Mouse (Mus musculus) forebrain, embryonic 16.5 days (tissue): ENCODE measurements at regions not wholly inside any gene's neighbourhood (a gene's known extent, or its start where the extent isn't known, plus 50 kb on each side); places are given as distances from the start of the nearest gene placed in this dataset.

Experiments
- ATAC-seq: fragments of 200-750 bp; cut with Nextera tagmentation; 2 replicates; pipeline ENCODE4 v1.8.0; 2017; ENCODE audit warnings: mild to moderate bottlenecking, moderate library complexity
- H3K27ac ChIP-seq: fragments of 300-500 bp; sonication (generic); 2 replicates; pipeline ENCODE4 v1.5.1; 2014; ENCODE audit warnings: low read length, control low read depth
- H3K27me3 ChIP-seq: fragments of 300-500 bp; sonication (generic); replicated peaks from 2 replicates; pipeline ENCODE4 v1.6.1; 2014; ENCODE audit warnings: low read length; ENCODE audit not compliant: control insufficient read depth, insufficient read depth
- H3K36me3 ChIP-seq: fragments of 300-500 bp; sonication (generic); 2 replicates; pipeline ENCODE4 v1.6.1; 2014; ENCODE audit not compliant: control insufficient read depth, insufficient read depth
- H3K4me1 ChIP-seq: fragments of 300-500 bp; sonication (generic); replicated peaks from 2 replicates; pipeline ENCODE4 v1.6.1; 2014; ENCODE audit warnings: low read length; ENCODE audit not compliant: control insufficient read depth, insufficient read depth
- H3K4me2 ChIP-seq: fragments of 300-500 bp; sonication (generic); 2 replicates; pipeline ENCODE4 v1.6.1; 2014; ENCODE audit warnings: mild to moderate bottlenecking, low read length, control low read depth
- H3K4me3 ChIP-seq: fragments of 300-500 bp; sonication (generic); replicated peaks from 2 replicates; pipeline ENCODE4 v1.5.1; 2014; ENCODE audit warnings: mild to moderate bottlenecking, low read length, control low read depth
- H3K9ac ChIP-seq: fragments of 300-500 bp; sonication (generic); replicated peaks from 2 replicates; pipeline ENCODE4 v1.6.1; 2014; ENCODE audit warnings: low read depth, low read length, control low read depth
- H3K9me3 ChIP-seq: fragments of 300-500 bp; sonication (generic); 2 replicates; pipeline ENCODE4 v1.6.1; 2016; ENCODE audit warnings: low read length; ENCODE audit not compliant: control insufficient read depth
- WGBS: fragments of 180-500 bp; shearing (Covaris S2); extraction: QIAGEN DNeasy Blood & Tissue Kit; methylation state at CpG from one replicate; pipeline ENCODE4 v1.1.7; 2014; 5-methylcytosine and 5-hydroxymethylcytosine counted together

DNA sequence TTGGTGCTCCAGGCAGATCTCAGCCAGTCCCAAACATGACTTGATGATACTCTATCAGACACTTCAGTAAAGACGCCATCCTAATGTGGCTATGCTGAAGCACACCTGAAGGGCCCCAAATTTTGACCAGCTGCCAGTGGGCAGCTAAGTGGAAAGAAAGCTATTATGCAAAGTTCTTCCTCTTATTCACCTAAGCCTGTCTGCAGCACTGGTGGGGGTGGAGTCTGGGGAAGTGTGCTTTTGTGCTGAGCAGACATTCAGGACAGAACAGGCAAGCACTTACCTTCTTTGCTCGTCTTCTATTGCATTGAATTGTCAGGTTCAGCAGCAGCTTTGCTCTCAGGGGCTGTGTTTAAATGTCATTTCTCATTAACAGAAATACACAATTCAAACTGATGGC lies 200.7 kb downstream of the Pla2g4a start:
- H3K4me2 ChIP-seq, result no peak overlapping the region
- no peaks in the 10 kb centered on the region for H3K9me3 ChIP-seq
- no peak overlapping the region for H3K4me3 ChIP-seq
- H3K9ac ChIP-seq, result no peak overlapping the region
- no peak for ATAC-seq
- no peaks in the 10 kb centered on the region for H3K36me3 ChIP-seq
- 54% methylated on average over 2 of the region's 2 CpGs for WGBS
- no peak overlapping the region for H3K27ac ChIP-seq
- H3K27me3 ChIP-seq, result no peaks in the 10 kb centered on the region
- H3K4me1 ChIP-seq, result no peaks in the 10 kb centered on the region

DNA sequence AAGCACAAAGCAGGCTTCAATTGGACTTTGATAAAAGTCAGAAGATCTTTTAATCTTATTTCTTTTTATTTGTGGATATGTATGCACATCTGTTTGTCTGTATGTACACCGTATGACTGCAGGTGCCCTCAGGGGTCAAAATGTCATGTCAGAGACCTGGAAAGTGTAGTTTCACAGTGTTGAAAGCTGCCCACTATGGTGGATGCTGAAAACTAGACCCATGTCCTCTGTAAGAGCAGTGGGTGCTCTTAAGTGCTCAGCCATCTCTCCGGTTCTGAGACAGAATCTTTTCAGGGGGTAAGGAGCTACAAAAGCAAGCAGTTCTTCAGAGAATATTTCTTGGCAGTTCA lies 202.3 kb downstream of the Pla2g4a start:
- Histone ChIP-seq H3K27ac (no peak overlapping the region), H3K36me3 (no peaks in the 10 kb centered on the region), H3K4me3 (no peak overlapping the region), H3K4me1 (no peaks in the 10 kb centered on the region), H3K9ac (no peak overlapping the region), H3K4me2 (no peak overlapping the region), H3K9me3 (no peaks in the 10 kb centered on the region), H3K27me3 (no peaks in the 10 kb centered on the region)
- WGBS, result 94% methylated on average over 2 of the region's 2 CpGs
- ATAC-seq, result no peak

DNA sequence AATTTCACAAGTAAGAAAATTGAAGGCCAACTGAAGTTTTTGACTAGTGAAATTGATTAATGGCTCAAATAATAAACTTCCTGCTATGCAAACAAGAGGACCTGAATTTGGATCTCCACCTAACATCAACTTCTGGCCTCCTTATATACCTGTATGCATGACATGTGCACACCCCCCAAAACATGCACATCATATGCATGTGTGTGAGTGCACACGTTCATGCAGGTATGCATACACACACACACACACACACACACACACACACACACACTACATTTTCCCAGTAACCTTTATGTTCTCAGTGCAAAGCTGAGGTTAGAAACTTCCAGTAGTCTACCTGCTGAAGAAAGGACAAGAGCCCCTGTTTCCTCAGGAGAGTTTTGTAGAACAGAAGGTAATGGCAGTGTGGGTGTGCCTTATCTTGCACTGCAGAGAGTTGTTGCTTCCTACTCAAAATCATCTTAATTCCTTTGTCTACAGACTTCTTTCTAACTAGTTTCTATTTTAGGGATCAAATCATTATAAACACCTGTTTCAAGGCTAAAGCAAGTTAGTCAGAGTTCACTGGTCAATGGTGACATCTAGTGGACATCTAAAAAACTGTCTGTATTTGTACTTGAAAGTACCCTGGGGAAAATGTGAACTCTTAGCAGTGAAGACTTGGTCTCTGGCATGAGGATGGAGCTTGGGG lies 202.9 kb downstream of the Pla2g4a start:
- H3K4me2 ChIP-seq, result no peak overlapping the region
- no peak overlapping the region for H3K27ac ChIP-seq
- no peak overlapping the region for H3K9ac ChIP-seq
- H3K9me3 ChIP-seq, result no peaks in the 10 kb centered on the region
- WGBS, result 94% methylated on average over 1 of the region's 1 CpGs
- no peak overlapping the region for H3K4me3 ChIP-seq
- no peaks in the 10 kb centered on the region for H3K36me3 ChIP-seq
- H3K27me3 ChIP-seq, result no peaks in the 10 kb centered on the region
- peak; percentile 73; the same call in 1 of the 2 replicates for ATAC-seq
- no peaks in the 10 kb centered on the region for H3K4me1 ChIP-seq

DNA sequence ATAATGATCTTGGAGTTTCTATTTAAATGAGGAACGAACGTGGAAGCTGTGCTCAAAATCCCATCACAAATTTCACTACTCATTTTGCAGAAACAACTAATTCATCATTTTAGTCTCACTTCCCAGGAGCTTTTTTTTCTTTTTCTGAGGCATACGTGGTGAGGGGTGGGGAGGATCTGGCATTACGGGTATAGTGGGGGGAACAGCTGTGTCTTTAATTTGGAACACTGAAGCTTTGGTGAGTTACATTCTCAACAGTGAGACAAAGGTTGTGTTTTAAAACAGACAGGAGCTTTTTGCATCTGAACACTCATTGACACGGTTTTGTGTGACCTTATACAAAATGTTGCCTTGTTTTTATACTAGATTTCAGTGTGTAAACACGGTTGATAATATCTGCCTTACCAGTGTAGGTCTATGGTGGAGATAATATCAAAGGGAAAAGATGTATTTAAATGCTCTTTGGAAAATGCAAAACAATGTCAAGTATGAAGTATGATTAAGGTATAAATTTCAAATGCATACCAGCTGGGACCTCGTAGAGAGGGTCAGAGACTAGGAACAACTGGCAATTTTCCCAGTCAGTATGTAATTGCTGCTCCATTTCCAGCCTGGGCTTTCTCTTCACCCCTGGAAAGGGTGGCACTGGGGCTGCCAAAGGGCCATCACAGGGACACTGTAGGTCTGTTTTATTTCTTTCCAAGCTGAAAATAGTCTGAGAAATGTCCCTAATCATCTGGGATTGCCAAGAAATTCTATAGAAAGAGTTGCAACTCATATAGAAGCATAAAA lies 207.6 kb downstream of the Pla2g4a start:
- WGBS, result 47% methylated on average over 7 of the region's 7 CpGs
- no peak overlapping the region for H3K9ac ChIP-seq
- peak; percentile 45; the same call in 1 of the 2 replicates for ATAC-seq
- H3K4me2 ChIP-seq, result no peak overlapping the region
- H3K4me3 ChIP-seq, result no peak overlapping the region
- H3K27ac ChIP-seq, result no peak overlapping the region
- H3K27me3 ChIP-seq, result no peaks in the 10 kb centered on the region
- H3K36me3 ChIP-seq, result no peaks in the 10 kb centered on the region
- no peaks in the 10 kb centered on the region for H3K4me1 ChIP-seq
- H3K9me3 ChIP-seq, result no peaks in the 10 kb centered on the region

DNA sequence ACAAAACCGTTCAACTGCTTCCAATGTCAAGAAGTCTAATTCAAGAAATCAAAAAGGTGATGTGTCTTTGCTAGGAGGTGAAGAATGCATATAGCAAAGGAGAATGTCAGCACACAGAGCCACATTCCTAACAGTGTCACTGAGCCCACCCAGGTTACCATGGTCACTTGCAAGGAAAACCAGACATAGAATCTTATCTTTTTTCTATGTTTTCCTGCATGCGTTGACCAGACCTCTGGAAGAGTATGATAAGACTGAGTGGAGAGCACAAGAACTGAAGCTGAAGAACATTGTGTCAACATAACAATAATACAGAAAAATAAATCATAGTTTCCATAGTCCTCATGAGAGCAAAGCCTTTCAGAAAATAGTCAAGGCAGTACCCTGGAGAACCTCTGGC lies 211.7 kb downstream of the Pla2g4a start:
- H3K4me3 ChIP-seq, result no peak overlapping the region
- no peak for ATAC-seq
- H3K4me2 ChIP-seq, result no peak overlapping the region
- no peak overlapping the region for H3K9ac ChIP-seq
- H3K9me3 ChIP-seq, result no peaks in the 10 kb centered on the region
- no peaks in the 10 kb centered on the region for H3K27me3 ChIP-seq
- 81% methylated on average over 2 of the region's 2 CpGs for WGBS
- H3K27ac ChIP-seq, result no peak overlapping the region
- H3K36me3 ChIP-seq, result no peaks in the 10 kb centered on the region
- H3K4me1 ChIP-seq, result no peaks in the 10 kb centered on the region

DNA sequence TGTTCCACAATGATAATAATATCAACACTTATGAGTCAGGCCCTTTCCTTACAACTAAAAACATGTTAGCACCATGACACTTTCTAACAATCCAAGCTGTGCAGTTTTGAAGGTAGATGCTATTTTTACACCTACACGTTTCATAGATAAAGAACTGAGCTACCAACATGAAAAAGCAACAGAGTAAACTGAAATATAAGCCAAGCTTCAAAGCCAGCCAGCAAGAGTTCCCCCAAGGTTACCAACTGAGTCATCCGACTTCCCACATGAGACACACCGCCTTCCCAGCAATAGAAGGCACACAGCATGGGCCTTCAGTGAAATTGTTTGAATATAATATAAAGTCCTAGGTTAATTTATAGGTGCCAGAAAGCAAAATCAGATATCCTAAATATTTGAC lies 222.1 kb downstream of the Pla2g4a start:
- H3K27me3 ChIP-seq, result no peaks in the 10 kb centered on the region
- no peaks in the 10 kb centered on the region for H3K9me3 ChIP-seq
- ATAC-seq, result no peak
- no peak overlapping the region for H3K4me2 ChIP-seq
- H3K4me3 ChIP-seq, result no peak overlapping the region
- no peak overlapping the region for H3K27ac ChIP-seq
- 82% methylated on average over 3 of the region's 3 CpGs for WGBS
- H3K4me1 ChIP-seq, result no peaks in the 10 kb centered on the region
- H3K9ac ChIP-seq, result no peak overlapping the region
- no peaks in the 10 kb centered on the region for H3K36me3 ChIP-seq

DNA sequence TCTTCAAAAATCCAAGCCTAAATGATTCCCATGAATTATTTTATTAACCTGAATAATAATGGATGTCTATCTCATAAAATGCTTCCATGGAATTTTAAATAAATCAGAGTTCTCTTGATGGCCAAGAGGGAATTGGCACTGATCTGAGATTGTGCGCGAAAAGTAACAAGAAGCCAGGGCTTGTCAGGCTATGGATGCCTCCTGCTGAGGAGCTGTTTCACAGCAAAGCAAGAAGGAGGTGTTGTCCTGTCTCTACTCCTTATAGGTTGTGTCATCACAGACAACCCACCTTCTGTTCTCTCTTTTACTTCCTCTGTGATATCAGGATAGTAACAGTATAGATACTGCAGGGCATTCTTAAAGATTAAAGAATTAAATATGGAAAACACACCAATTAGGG lies 226.8 kb downstream of the Pla2g4a start:
- Histone ChIP-seq H3K9me3 (no peaks in the 10 kb centered on the region), H3K27ac (no peak overlapping the region), H3K4me3 (no peak overlapping the region), H3K36me3 (no peaks in the 10 kb centered on the region), H3K27me3 (no peaks in the 10 kb centered on the region), H3K4me1 (no peaks in the 10 kb centered on the region), H3K9ac (no peak overlapping the region), H3K4me2 (no peak overlapping the region)
- ATAC-seq, result no peak
- WGBS, result 77% methylated on average over 2 of the region's 2 CpGs

DNA sequence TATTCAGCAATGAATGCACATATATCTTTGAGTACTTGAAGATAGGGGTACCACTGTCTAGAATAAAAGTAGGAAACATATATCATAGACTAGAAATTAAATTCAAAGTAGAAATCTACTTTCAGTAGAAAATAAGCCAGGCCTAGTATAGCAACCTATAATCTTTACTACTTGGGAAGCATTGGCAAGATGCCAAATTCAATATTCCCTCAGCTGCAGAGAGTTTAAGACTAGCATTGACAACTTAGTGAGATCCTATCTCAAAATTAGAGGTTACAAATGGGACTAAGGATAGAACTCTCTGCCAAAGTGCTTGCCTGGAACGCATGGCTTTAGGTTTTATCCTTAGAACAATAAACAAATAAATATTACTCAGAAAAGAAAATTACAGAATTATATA lies 245.9 kb downstream of the Pla2g4a start:
- Histone ChIP-seq H3K4me1 (no peaks in the 10 kb centered on the region), H3K27me3 (no peaks in the 10 kb centered on the region), H3K36me3 (no peaks in the 10 kb centered on the region), H3K9ac (no peak overlapping the region), H3K4me3 (no peak overlapping the region), H3K27ac (no peak overlapping the region), H3K4me2 (no peak overlapping the region), H3K9me3 (no peaks in the 10 kb centered on the region)
- ATAC-seq, result no peak
- WGBS, result 78% methylated on average over 1 of the region's 1 CpGs

DNA sequence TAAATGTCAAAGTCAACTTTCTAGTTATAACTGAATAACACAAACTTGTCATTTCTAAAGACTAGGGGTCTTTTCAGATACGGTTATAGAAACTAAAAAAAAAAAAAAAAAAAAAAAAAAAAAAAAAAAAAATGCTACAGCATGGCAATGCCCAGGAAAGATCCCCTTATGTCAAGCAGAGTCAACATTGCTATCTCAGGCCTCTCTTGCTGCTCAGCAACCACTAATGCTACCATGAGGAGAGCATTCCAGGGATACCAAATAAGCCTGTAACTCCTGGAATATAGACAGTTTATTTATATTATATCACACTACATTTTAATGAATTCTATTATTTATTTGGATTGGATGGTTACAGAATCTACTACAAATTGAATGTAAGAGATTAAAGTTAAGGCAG lies 248.8 kb downstream of the Pla2g4a start:
- H3K27me3 ChIP-seq, result no peaks in the 10 kb centered on the region
- no peak for ATAC-seq
- H3K36me3 ChIP-seq, result no peaks in the 10 kb centered on the region
- 95% methylated on average over 1 of the region's 1 CpGs for WGBS
- no peak overlapping the region for H3K27ac ChIP-seq
- H3K4me2 ChIP-seq, result no peak overlapping the region
- H3K9ac ChIP-seq, result no peak overlapping the region
- H3K4me1 ChIP-seq, result no peaks in the 10 kb centered on the region
- no peak overlapping the region for H3K4me3 ChIP-seq
- no peaks in the 10 kb centered on the region for H3K9me3 ChIP-seq
